Mouse (Mus musculus) hindlimb bud, embryonic 11.5 days (tissue): Measurements from ENCODE around the gene Cemip2.
A peak's percentile ranks its signal among the peaks of the same experiment; 100 is the strongest.

ENCODE experiments used
- DNase-seq: peaks from one replicate; pipeline ENCODE4 v3.0.0-alpha.2; 2012; ENCODE audit warnings: low read depth, low spot score; ENCODE audit errors: extremely low spot score

Gene Cemip2

GRCm38 (mm10) chr19:21778147-21778917 lies at the start of gene Cemip2:
Cemip2 (plus strand) TSS chr19:21778342.
- DNase-seq = peak; percentile 67

- DNase-seq = no peak
Measured at GRCm38 (mm10) chr19:21728342-21728741, 49.8 kb upstream of the Cemip2 start.

GRCm38 (mm10) chr19:21731887-21732286 lies 46.3 kb upstream of the Cemip2 start:
- DNase-seq = no peak

GRCm38 (mm10) chr19:21733176-21733575 lies 45.0 kb upstream of the Cemip2 start:
- no peak for DNase-seq

- no peak for DNase-seq
Measured at GRCm38 (mm10) chr19:21734112-21734511, 44.0 kb upstream of the Cemip2 start.

GRCm38 (mm10) chr19:21737446-21737845 lies 40.7 kb upstream of the Cemip2 start:
- no peak for DNase-seq

GRCm38 (mm10) chr19:21737881-21738590 lies 40.1 kb upstream of the Cemip2 start:
- DNase-seq = no peak

- DNase-seq = no peak
Measured at GRCm38 (mm10) chr19:21738591-21739280, 39.4 kb upstream of the Cemip2 start.

GRCm38 (mm10) chr19:21742138-21742537 lies 36.0 kb upstream of the Cemip2 start:
- DNase-seq = no peak

- no peak for DNase-seq
Measured at GRCm38 (mm10) chr19:21745586-21745985, 32.6 kb upstream of the Cemip2 start.

- peak; percentile 30 for DNase-seq
Measured at GRCm38 (mm10) chr19:21747356-21747755, 30.8 kb upstream of the Cemip2 start.

GRCm38 (mm10) chr19:21750154-21750553 lies 28.0 kb upstream of the Cemip2 start:
- no peak for DNase-seq

- DNase-seq = no peak
Measured at GRCm38 (mm10) chr19:21761676-21762075, 16.5 kb upstream of the Cemip2 start.

GRCm38 (mm10) chr19:21764013-21764412 lies 14.1 kb upstream of the Cemip2 start:
- no peak for DNase-seq

- no peak for DNase-seq
Measured at GRCm38 (mm10) chr19:21764738-21765137, 13.4 kb upstream of the Cemip2 start.

- DNase-seq = no peak
Measured at GRCm38 (mm10) chr19:21767500-21768045, 10.6 kb upstream of the Cemip2 start.

- DNase-seq = no peak
Measured at GRCm38 (mm10) chr19:21769796-21770195, 8.3 kb upstream of the Cemip2 start.

- DNase-seq = no peak
Measured at GRCm38 (mm10) chr19:21771586-21771985, 6.6 kb upstream of the Cemip2 start.

- DNase-seq = no peak
Measured at GRCm38 (mm10) chr19:21773621-21774020, 4.5 kb upstream of the Cemip2 start.

GRCm38 (mm10) chr19:21775629-21776028 lies 2.5 kb upstream of the Cemip2 start:
- DNase-seq = no peak

GRCm38 (mm10) chr19:21776671-21777070 lies 1.5 kb upstream of the Cemip2 start:
- no peak for DNase-seq
